Mouse (Mus musculus) lung, postnatal 0 days (tissue): ENCODE data around the gene Cd63.

ENCODE experiments used
- CTCF ChIP-seq: IDR thresholded peaks from 2 replicates; pipeline ENCODE4 v1.5.1; 2016; ENCODE audit warnings: antibody characterized with exemption, mild to moderate bottlenecking
- EP300 ChIP-seq: IDR thresholded peaks from 2 replicates; pipeline ENCODE4 v1.6.1; 2016; ENCODE audit warnings: antibody characterized with exemption, mild to moderate bottlenecking, control low read depth

DNA sequence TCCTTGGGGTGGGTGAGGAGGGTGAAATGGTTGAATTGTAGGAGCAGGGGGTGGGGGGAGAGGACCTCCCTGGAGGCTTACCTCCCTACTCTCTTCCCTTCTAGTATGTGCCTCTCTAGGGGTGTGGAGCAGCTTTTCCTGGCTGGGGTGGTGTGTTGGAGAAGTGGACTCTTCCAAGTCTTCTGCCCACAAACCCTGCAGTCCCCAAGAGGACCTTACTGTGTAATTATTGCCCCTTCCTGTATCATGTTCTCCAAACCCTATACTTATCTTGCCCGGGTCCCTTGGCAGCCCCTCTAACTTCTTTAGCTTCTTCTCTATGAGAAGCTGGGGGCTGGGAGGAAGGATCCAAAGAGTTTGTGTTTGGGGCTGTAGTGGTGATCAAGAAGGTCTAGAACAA is 4.0 kb upstream of the Cd63 start:
- no peak for TF ChIP-seq CTCF
- TF ChIP-seq EP300, result no peak
